Mouse (Mus musculus) heart, adult 2 months (tissue): ENCODE measurements around the gene 3110040M04Rik.
"Not testable (repeated sequence)": the region's sequence is repeated elsewhere in the genome, so short reads cannot be mapped to it uniquely, and the experiment has no call there.

ENCODE experiments used
- CTCF ChIP-seq: fragments of 200-600 bp; IDR thresholded peaks from 2 replicates; pipeline ENCODE4 v1.8.1; 2022; ENCODE audit warnings: antibody characterized with exemption, mild to moderate bottlenecking, moderate library complexity
- POLR2A ChIP-seq: fragments of 200-500 bp; IDR thresholded peaks from 2 replicates; pipeline ENCODE4 v1.6.1; 2011; ENCODE audit warnings: mild to moderate bottlenecking, low read depth, low read length, control low read depth; ENCODE audit not compliant: insufficient read depth

DNA sequence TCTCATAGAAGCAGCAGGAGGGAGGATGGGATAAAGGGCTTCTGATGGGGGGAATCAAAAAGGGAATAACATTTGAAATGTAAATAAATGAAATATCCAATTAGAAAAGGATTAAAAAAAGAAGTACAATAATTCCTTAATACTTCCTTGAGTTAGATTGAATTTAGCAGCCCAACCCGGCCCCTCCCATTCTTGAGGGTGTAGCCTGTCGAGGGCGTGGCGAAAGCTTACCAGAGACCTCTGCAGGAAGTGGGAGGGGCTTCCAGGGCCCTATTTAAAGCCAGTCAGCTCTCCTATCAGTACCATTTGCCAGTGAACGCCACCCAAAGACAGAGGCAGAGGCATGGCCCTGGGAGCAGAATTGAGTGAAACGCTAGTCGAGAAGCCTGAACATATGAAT is 11.8 kb upstream of the 3110040M04Rik start, which contains the start of gene Gm8947:
- not testable (repeated sequence) for TF ChIP-seq CTCF, POLR2A
